Mouse (Mus musculus): ENCODE results near the gene Rnf157.

- TF ChIP-seq CTCF (IDR thresholded peaks at IDR 0.05; ENCODE audit: low read depth) = no peak
- TF ChIP-seq EP300 (IDR thresholded peaks at IDR 0.05; ENCODE audit: low read depth) = no peak
Observed at GRCm38 (mm10) chr11:116347955-116348354, 64.9 kb downstream of the Rnf157 start.
